Mouse (Mus musculus): ENCODE measurements around the gene Sbno1.

Sbno1 gene

DNA sequence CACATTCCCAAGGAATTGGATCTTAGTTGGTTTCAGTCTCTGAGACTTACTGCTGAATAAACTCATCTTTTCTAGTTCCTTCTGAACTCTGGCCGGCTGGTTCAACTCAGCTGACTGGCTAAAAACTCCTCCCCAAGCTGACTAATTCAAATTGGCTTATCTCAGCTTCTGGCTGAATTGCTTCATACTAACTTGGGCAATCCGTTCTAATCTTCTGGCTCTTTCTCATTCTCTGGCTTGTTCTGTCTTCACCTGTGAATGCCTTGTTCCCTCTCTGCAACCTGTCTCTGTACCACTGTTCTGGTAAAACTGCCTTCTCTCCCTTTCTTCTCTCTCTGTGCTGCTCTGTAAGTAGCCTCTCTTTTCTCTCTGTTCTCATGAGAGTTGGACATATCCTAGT is 16.8 kb upstream of the Sbno1 start:
- DNase-seq: no peak

DNA sequence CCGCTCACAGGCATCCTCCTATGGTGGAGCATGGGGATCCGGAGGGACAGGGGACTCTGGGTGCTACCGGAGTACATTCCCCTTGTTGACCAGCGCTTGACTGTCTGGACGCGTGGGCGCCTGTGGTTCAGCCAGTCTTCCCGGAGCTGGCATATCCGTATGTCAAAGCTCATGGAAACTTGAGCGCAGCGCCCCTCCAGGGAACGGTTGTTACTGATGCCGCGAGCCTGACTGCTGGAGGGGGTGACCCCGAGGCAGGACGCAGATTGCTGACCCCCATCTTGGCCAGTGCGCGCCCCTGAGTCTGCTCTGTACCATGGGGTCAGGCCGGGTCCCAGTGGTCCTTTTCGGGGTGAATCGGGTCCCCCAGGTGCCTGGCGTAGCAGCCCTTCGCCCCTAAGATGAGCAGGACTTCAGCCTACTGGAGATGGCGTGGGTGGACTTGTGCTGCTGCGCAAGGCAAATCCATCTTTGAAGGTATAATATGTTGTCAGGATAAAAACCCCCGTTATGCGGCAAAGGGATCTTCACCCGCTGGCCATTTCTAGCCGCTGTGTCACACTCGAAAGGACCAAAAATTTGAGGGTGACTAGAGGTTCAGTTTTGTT is 14.4 kb upstream of the Sbno1 start:
- no peak for DNase-seq

DNA sequence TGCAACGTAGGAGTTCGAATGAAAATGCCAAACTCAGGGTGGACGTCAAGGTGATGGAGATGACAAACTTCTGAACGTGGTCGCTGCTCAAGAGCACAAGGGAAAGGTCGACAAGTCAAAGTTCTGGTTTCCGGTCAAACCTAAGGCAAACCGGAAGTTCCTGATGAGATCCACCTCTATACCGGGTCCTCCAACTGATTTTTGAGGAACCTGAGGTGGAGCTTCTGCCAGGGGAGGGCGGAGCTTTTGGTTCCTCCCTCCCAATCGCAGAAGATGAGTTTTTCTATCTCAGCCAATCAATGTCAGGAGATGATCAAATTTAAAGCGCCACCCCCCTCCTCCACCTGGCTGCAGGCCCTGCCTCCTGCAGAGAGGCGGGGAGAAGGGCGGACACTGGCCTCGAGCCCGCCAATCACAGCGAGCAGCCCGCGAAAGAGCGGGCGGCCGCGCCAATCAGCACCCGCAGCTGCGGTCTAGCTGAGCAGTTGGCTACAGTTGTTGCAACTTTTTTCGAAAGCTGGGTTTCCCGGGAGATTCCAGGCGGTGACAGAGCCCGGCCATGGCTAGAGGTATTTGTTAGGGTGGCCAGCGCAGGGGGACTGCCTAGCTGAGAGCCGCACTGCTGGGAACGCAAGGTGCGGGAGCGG is 13.8 kb upstream of the Sbno1 start, which contains the start of gene Kmt5a:
TSS of gene Kmt5a (plus strand) at position 484 of the 647 bp plus-strand sequence.
- peak; percentile 99 for DNase-seq

DNA sequence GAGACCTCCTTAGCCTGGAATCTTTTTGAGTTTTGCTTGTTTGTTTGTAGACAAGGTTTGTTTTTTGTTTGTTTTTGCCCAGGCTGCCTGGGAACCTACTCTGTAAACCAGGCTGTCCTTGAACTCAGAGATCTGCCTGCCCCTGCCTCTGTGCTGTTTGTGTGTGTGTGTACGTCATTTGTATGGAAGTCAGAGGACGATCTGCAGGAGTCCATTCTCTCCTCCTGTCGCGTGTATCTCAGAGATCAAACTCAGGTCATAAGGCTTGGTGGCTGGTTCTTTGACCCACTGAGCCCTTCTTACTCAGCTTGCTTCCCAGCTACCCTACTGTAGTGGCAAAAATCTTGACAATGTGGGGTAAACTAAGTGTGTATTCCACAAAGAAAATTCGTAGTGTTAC is 12.9 kb upstream of the Sbno1 start:
- no peak for DNase-seq

- DNase-seq: peak; percentile 55
Observed at GRCm38 (mm10) chr5:124438229-124438628, 12.4 kb upstream of the Sbno1 start.

DNA sequence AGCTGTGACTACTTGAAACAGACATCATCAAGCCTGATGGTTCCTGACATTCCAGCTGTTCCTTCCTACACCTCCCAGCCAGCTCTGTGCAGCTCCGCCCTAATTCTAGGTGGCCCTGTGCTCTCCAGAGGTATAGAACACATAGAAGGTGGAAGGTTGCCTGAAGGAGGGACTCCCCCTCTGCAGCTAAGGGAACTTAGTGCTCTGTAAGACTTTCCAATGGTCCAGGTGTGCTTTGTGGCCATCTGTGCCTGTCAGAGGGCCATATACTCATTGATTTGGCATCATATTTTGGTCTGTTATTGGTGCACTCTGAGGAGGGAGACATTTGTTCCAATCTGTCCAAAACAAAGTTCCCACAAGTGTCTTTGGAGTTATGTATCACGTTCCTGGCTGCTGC is 7.2 kb upstream of the Sbno1 start:
- no peak for DNase-seq

DNA sequence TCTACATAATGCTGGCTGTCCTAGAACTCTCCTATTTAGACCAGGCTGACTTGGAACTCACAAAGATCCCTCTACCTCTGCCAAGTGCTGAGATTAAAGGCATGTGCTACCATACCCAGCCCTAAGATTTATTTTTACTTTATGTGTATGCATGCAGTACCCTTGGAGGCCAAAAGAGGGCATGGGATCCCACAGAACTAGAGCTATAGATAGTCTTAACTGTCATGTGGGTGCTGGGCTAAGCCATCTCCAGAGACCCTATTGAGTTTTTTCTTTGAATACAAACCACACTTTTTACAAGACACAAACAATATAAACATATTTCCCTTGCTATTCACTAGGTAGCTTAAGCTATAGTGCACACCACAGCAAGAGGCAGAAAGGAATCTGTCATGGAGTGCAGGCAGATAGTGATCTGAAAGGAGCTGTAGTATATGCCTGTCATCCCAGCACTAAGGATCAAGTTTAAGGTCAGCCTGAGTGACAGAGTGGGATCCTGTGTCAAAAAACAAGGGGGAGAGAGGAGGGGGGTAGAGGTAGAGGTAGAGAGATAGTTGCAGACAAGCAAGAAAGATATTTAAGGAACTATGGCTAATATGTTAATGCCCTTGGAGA is 6.7 kb upstream of the Sbno1 start:
- peak; percentile 41 for DNase-seq

DNA sequence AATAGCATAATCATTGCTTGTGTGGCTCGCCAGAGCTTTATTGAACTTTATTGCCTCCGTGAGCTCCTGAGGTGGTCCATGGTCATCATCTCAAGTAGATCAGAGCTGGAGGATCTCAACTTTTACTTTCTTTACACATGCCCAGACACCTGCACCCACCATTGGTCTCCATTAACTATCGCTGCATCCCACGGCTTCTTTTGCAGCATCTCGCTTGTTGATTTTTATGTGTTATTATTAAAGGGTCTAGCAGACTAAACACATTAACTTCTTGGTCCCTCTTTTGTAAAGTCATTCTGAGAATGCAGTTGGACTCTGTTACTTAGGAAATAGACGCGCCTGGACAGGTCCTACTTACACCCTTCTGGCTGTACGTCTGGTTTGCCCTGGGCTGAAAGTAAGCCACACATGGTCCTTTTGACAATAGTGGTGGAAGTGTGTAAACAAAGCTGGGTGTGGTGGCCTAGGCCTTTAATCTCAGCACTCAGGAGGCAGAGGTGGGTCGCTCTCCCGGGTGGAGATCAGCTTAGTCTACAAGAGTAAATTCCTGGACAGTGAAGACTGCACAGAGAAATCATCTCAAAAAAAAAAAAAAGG is 772 bp upstream of the Sbno1 start:
- peak; percentile 29 for DNase-seq

- peak; percentile 65 for DNase-seq
Observed at GRCm38 (mm10) chr5:124424723-124425411, 934 bp downstream of the Sbno1 start.

DNA sequence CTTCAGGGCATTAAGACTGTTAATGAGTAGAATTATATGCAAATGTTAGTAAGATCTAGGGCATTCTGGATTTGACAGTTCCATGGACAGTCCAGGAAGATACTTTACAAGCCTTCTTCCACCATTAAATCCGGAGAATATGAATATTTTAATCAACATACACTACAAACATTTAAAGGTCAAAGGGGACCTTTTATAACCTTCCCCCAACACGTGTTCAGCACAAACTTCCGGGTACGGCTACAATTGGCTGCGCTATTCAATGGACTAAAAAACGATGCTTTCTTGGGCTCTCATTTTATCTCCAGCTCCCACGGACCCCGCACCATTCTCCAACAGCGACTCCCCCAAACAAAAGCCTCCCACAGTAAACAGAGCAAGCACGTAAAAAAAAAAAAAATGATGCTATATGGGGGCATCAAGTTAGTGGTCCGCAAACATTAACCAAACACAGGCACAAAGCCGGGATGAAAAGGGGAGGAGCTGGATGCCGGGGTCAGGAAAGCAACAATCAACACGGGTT is 1.5 kb downstream of the Sbno1 start:
- no peak for DNase-seq

GRCm38 (mm10) chr5:124421786-124422185 is 4.0 kb downstream of the Sbno1 start:
- no peak for DNase-seq

DNA sequence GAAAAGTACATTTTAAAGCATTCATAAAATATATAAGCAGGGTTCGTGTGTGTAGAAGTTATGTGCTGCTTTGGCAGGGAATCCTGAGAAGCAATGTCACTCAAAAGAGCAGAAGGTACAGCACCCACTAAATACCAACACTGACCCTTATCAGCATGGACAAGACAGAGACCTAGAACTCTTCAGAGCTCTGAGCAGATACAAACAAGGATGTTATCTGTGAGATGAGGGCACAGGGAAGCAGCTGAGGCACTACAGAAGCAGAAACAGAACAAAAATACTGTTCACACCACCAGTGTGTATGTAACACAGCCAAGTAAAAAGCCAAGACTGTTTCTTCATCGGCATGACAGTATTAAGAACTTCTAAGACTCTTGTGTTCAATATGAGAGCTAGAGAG is 6.9 kb downstream of the Sbno1 start:
- no peak for DNase-seq

GRCm38 (mm10) chr5:124412163-124412562 is 13.6 kb downstream of the Sbno1 start:
- no peak for DNase-seq

- DNase-seq: no peak
Observed at GRCm38 (mm10) chr5:124410808-124411207, 15.0 kb downstream of the Sbno1 start.

DNA sequence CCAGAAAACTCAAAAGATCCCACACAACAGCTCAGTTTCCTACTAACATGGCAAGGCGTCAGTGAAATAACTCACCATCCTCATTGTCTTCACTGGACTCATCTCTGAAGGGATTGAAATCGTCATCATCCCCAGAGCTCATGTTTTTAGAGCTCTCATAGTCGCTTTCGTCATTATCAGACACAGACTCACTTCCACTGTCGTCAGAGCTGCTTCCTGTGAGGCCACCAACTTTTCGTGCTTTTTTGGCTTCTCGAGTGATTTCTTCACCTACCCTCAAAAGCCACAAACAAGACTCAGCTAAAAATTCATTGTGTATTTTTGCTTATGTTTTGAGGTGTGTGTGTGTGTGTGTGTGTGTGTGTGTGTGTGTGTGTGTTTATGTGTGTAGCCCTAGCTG is 32.1 kb downstream of the Sbno1 start:
- DNase-seq: no peak

DNA sequence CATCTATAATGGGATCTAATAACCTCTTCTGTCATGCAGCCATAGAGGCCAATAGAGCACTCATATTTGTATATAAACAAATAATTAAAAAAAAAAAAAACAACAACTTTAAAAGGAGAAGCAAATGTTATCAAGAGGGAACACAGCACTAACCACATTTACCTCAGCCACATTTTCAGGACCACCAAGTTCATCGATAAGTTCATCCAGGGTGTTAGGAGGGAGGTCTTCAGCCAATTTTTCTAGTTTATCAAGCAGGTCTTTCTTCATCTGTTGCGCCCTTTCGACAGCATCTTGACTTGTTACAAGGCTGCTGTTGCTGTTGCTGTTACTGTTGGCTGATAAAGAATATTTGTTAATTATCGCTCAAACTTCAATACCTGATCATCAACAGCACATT is 33.4 kb downstream of the Sbno1 start:
- DNase-seq: no peak

DNA sequence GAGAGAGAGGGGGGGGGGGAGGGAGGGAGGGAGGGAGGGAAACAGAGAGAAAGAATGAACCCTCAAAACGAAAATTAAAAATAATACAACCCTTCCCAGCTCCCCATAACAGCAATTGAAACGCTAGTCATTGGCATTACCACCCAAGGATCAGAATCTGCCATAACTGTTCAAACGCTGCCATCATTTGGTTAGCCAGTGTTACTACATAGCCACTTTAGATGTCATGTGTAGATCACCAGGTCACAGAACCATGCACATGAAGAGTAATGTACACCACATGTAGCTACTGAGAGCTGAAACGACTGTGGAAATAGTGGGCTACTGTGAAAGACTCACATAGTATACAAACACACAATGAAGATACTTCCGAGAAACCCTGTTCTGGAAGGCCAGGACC is 37.9 kb downstream of the Sbno1 start:
- no peak for DNase-seq

DNA sequence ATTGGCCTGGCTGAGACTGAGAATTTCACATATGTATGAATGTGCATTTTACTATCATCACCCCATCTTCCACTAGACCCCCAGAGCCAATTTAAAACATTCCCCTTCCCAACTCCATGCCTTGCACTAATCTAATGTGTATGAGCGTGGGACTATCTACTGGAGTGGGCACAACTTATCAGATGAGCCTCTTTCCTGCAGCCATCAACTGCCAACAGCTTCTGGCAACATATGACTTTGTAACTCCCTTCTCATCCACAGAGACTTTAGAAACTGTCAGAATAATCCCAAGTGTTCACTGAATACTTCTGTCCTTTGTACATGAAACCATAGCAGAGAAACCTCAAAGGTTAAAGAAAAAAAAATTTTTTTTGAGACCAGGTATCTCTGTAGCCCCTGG is 45.7 kb downstream of the Sbno1 start:
- DNase-seq: no peak

DNA sequence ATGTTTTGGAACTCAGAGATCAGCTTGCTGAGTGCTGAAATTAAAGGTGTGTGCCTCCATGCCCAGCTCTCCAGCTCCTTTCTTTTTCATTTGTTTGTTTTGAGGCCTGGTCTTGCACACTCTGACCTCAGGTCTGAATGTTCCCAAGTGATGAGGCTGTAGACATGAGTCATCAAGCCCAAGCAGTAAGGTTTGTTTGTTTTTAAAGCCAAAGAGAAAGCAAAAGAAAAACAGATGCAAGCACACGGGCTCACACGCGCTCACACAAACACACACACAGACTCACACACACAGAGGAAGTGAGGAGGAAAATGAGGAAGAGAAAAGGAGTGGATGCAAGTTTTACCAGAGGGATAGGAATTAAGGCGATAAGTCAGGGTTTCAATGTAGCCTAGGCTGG is 48.7 kb downstream of the Sbno1 start:
- no peak for DNase-seq

DNA sequence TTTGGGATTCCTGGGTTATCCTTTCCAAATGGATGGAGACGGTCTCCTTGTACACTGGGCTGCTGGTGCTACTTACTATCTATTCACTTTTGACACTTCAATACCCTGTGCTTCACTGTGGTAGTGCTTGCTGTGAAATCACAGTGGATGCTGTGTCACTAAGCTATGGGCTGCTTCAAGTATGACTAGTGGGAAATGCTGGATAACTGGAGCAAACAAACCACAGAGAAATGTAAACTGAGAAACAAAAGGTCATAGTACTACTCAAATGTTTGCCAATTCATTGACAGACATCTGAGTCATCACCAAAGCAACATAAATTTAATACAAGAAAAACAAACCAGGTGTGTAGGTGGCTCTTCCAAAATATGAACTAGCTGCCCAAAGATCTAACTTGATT is 49.4 kb downstream of the Sbno1 start:
- DNase-seq: no peak

GRCm38 (mm10) chr5:124374298-124374697 is 51.5 kb downstream of the Sbno1 start:
- no peak for DNase-seq

DNA sequence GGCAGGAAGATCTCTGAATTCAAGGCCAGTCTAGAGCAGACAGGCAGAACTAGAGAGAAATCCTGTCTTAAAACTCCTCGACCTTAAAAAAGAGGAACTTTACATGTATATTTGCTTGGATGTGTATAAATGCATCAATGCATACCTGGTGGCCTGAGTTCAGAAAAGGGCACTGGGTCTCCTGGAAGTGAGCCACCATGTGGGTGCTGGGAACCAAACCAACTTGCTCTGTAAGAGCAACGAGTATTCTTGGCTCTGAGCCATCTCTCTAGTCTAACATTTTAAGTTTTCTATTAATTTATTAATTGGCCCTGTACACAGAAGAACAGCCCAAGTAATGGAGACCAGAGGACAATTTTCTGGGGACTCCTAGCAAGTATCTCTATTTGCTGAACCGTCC is 59.1 kb downstream of the Sbno1 start:
- DNase-seq: peak; percentile 68

DNA sequence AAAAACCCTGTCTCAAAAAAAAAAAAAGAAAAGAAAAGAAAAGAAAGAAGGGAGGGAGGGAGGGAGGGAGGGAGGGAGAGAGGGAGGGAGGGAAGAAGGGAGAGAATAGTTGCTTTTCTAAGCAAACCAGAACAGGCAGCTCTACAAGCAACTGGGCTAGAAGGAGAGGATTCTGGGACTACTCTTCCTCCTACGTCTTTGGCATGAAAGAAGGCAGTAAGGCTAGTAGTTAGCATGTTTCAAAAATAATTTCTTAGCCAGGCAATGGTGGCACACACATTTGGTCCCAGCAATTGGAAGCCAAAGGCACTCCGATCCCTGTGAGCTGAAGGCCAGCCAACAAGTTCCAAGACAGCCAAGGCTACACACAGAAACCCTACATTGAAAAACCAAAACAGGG is 60.0 kb downstream of the Sbno1 start:
- DNase-seq: no peak

Measured in kidney, adult 11 months (tissue).